8 mouse cellular contexts compared by ENCODE assay signal in genomic region chr11:17953231-17954134, GRCm38 (mm10). TPM values are rescaled to one million over a fixed set of nuclear protein-coding genes. Genes with fewer than 3 reads are reported as not detected.
DNase-seq lines count a peak whose midpoint lies in the region; ATAC-seq lines count a peak whose summit lies in the region.

Gene Etaa1, minus strand, starts transcription at chr11:17953875.

- H3K27me3 ChIP-seq in hindbrain, embryonic 11.5 days (ENCODE audit: control insufficient read depth, insufficient read depth, low read length) = no peaks in the 10 kb centered on the region

- peak within 1 kb of the TSS; percentile 98 for H3K4me3 ChIP-seq in hindbrain, embryonic 11.5 days (ENCODE audit: low read depth, low read length)

- H3K9ac ChIP-seq in hindbrain, embryonic 11.5 days (ENCODE audit: low read depth, low read length) = peak within 1 kb of the TSS; percentile 90

- no peaks in the 10 kb centered on the region for H3K4me1 ChIP-seq in hindbrain, embryonic 11.5 days (replicated peaks; ENCODE audit: control insufficient read depth, insufficient read depth, low read length)

- H3K4me2 ChIP-seq in hindbrain, embryonic 11.5 days (replicated peaks; ENCODE audit: low read depth, low read length) = peak within 1 kb of the TSS; percentile 55

- H3K36me3 ChIP-seq in hindbrain, embryonic 11.5 days (ENCODE audit: control insufficient read depth, insufficient read depth, low read length) = peaks cover 2% of the 10 kb centered on the region; the same call in 1 of the 2 replicates

- H3K27ac ChIP-seq in hindbrain, embryonic 11.5 days (ENCODE audit: low read depth, low read length) = peak within 1 kb of the TSS; percentile 95

- peak; percentile 97 for DNase-seq in MN1 (ENCODE audit: low spot score)
- DNase-seq in cerebellum, adult 9-10 months = peak; percentile 95
- peak; percentile 94 for DNase-seq in hindbrain, embryonic 11.5 days (ENCODE audit: low spot score)
- peak; percentile 95 for DNase-seq in layer of hippocampus, postnatal 10 days (ENCODE audit: low spot score in 2 of 2)
- DNase-seq in lung, postnatal 10 days = peak; percentile 97
- peak; percentile 91 for DNase-seq in ovary, postnatal 36 days (ENCODE audit: low spot score)
- peak; percentile 96 for DNase-seq in thymus, postnatal 25 days

- no peaks in the 10 kb centered on the region for H3K9me3 ChIP-seq in hindbrain, embryonic 11.5 days (ENCODE audit: control insufficient read depth, low read length)

- WGBS in hindbrain, embryonic 11.5 days = under 1% methylated on average over 61 of the region's 69 CpGs

- peak; percentile 100 for ATAC-seq in frontal cortex, adult (ENCODE audit: low TSS enrichment)
- peak; percentile 100 for ATAC-seq in hindbrain, embryonic 11.5 days (ENCODE audit: low FRiP score)

RNA-seq across cellular contexts. Expression of gene Etaa1, which starts in this region (rescaled TPM):
- polyA plus RNA-seq in hindbrain, embryonic 11.5 days (2014; fragmentation: Nextera tagmentation; extraction: Ambion mirVana) = 19.0 and 19.5 TPM in 2 replicates
- total RNA-seq in layer of hippocampus, postnatal 10 days (2021) = 1 to 10 TPM; 6.0 to 7.7 TPM

Comparison
In these comparisons a context has a peak if more than half of its experiments do, and no peak if none do; other contexts are left out.
1. Peak in every context shown above with its lines: DNase-seq, ATAC-seq, H3K4me3 ChIP-seq and H3K27ac ChIP-seq.